ENCODE assay signal across 17 mouse cellular contexts in the genomic region with DNA sequence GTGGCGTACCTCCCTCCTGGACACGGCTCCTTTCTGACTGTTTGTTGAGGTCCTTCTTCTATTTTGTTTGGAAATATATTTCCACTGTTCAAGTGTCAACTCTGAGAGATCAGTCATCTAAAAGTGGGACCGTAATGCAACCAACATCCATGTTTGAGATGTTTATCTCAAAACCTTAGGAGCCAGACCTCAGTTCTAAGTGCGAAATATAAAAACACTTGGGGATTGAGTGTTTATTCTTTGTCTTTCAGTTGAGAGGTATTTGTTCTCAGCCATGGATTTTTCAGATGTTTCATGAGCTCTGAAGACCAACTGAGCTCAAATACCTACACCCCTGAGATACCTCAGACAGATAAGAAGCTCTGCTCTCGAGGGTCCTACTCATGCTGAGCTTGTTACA. TPM values are rescaled to one million over a fixed set of nuclear protein-coding genes. Genes with fewer than 3 reads are reported as not detected.
"Had no signal": no experiment of that assay in that cellular context is flagged by ENCODE, and none has a peak within 500 bp of the region (broad histone marks: within the 10 kb centered on the region; RNA-seq: fewer than 3 reads in every experiment).

No protein-coding gene starts in this region.

- DNase-seq: right cerebral cortex, postnatal 14 days; thymus, adult 2 months; thymus, postnatal 25 days had no signal

- ATAC-seq: liver, embryonic 12.5 days; midbrain, embryonic 15.5 days had no signal

- H3K27me3 ChIP-seq: liver, embryonic 12.5 days; lung, embryonic 15.5 days; megakaryocyte, embryonic 14.5 days; midbrain, embryonic 13.5 days; midbrain, embryonic 15.5 days; neural tube, embryonic 12.5 days; stomach, embryonic 15.5 days had no signal

- H3K4me3 ChIP-seq: liver, embryonic 12.5 days; lung, embryonic 15.5 days; megakaryocyte, embryonic 14.5 days; midbrain, embryonic 13.5 days; midbrain, embryonic 15.5 days; neural tube, embryonic 12.5 days; stomach, embryonic 15.5 days had no signal

- H3K4me2 ChIP-seq: liver, embryonic 12.5 days; lung, embryonic 15.5 days; midbrain, embryonic 11.5 days; midbrain, embryonic 13.5 days; midbrain, embryonic 15.5 days; neural tube, embryonic 12.5 days; stomach, embryonic 15.5 days had no signal

- H3K9ac ChIP-seq: liver, embryonic 12.5 days; liver, embryonic 14.5 days; lung, embryonic 15.5 days; midbrain, embryonic 13.5 days; midbrain, embryonic 15.5 days; neural tube, embryonic 12.5 days; stomach, embryonic 15.5 days had no signal

- H3K9me3 ChIP-seq: liver, embryonic 12.5 days; lung, embryonic 15.5 days; midbrain, embryonic 13.5 days; midbrain, embryonic 15.5 days; neural tube, embryonic 12.5 days; stomach, embryonic 15.5 days had no signal

- H3K27ac ChIP-seq: liver, embryonic 12.5 days; liver, embryonic 14.5 days; lung, embryonic 15.5 days; macrophage; midbrain, embryonic 13.5 days; midbrain, embryonic 15.5 days; neural tube, embryonic 12.5 days; stomach, embryonic 15.5 days; stomach, postnatal 0 days had no signal

- H3K4me1 ChIP-seq: liver, embryonic 12.5 days; megakaryocyte, embryonic 14.5 days; midbrain, embryonic 15.5 days; neural tube, embryonic 12.5 days; stomach, embryonic 15.5 days had no signal

- H3K36me3 ChIP-seq: liver, embryonic 12.5 days; lung, embryonic 15.5 days; midbrain, embryonic 13.5 days; midbrain, embryonic 15.5 days; neural tube, embryonic 12.5 days; stomach, embryonic 15.5 days had no signal

RNA-seq across cellular contexts. Expression of a gene that starts 25.3 kb away (rescaled TPM):
- total RNA-seq: megakaryocyte progenitor cell, adult 5-6 weeks had no signal
- polyA plus RNA-seq: liver, embryonic 16.5 days had no signal

RNA-seq across cellular contexts. Expression of a gene that starts 41.6 kb away (rescaled TPM):
- total RNA-seq: neutrophil, adult 5-6 weeks had no signal
